ENCODE assay signal across 11 mouse cellular contexts in the genomic region with DNA sequence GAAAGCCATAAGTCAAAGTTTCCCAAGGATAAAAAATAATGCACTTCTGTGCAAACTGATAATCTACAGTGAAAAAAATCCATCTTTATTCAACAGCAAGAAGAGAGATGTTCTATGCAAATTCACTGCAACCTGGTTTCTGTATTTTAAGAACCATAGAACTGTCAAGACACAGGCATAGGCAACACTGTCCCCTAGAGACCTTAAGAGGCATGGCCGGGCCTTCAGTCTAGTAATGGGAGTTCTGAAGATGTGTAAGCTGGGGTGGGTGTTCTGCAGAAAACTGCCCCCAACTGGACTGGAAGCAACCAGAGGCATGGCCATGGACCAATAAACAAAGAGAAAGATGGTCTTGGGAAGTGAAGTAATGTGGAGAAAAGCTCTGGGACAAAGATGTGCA.
DNase-seq lines count a peak whose midpoint lies in the region; ATAC-seq lines count a peak whose summit lies in the region.
"Had no signal": no experiment of that assay in that cellular context is flagged by ENCODE, and none has a peak within 500 bp of the region (broad histone marks: within the 10 kb centered on the region; RNA-seq: fewer than 3 reads in every experiment).

No protein-coding gene starts in this region.

- peaks cover 21% of the 10 kb centered on the region for H3K36me3 ChIP-seq in heart, embryonic 12.5 days
- peaks cover 29% of the 10 kb centered on the region for H3K36me3 ChIP-seq in midbrain, embryonic 12.5 days
- H3K36me3 ChIP-seq in midbrain, embryonic 10.5 days = peaks cover 60% of the 10 kb centered on the region

- H3K27ac ChIP-seq in heart, embryonic 12.5 days (ENCODE audit: poor library complexity, severe bottlenecking) = peak overlapping the region; percentile 53
- H3K27ac ChIP-seq in midbrain, embryonic 12.5 days (replicated peaks) = no peak overlapping the region
- H3K27ac ChIP-seq in midbrain, embryonic 10.5 days (replicated peaks) = no peak overlapping the region
- H3K27ac ChIP-seq: forebrain, embryonic 13.5 days; hindbrain, embryonic 10.5 days; lung, embryonic 15.5 days had no signal

- no peak overlapping the region for H3K4me3 ChIP-seq in heart, embryonic 12.5 days
- no peak overlapping the region for H3K4me3 ChIP-seq in midbrain, embryonic 12.5 days
- H3K4me3 ChIP-seq in midbrain, embryonic 10.5 days = no peak overlapping the region
- H3K4me3 ChIP-seq: forebrain, embryonic 13.5 days; hindbrain, embryonic 10.5 days; lung, embryonic 15.5 days had no signal

- peaks cover 48% of the 10 kb centered on the region for H3K4me1 ChIP-seq in heart, embryonic 12.5 days (replicated peaks)
- H3K4me1 ChIP-seq in midbrain, embryonic 12.5 days = no peaks in the 10 kb centered on the region
- H3K4me1 ChIP-seq in midbrain, embryonic 10.5 days = peaks cover 7% of the 10 kb centered on the region; the same call in 1 of the 2 replicates
- H3K4me1 ChIP-seq: forebrain, embryonic 13.5 days had no signal

- WGBS in heart, embryonic 12.5 days = 76% methylated on average over 1 of the region's 1 CpGs
- WGBS in midbrain, embryonic 12.5 days = 85% methylated on average over 1 of the region's 1 CpGs
- WGBS in midbrain, embryonic 10.5 days = 92% methylated on average over 1 of the region's 1 CpGs

- DNase-seq in heart, postnatal 25 days (ENCODE audit: low spot score) = no peak
- DNase-seq in midbrain, embryonic 10.5 days (ENCODE audit: low spot score) = no peak
- DNase-seq in cerebellum, postnatal 36 days = peak; percentile 41 to 43
- peak; percentile 65 for DNase-seq in thymus, postnatal 4 days
- DNase-seq in embryo, embryonic 10 days (ENCODE audit: low spot score) = no peak
- DNase-seq: right cerebral cortex, postnatal 25 days had no signal

- H3K27me3 ChIP-seq in heart, embryonic 12.5 days (replicated peaks) = no peaks in the 10 kb centered on the region
- H3K27me3 ChIP-seq in midbrain, embryonic 12.5 days = no peaks in the 10 kb centered on the region
- no peaks in the 10 kb centered on the region for H3K27me3 ChIP-seq in midbrain, embryonic 10.5 days (ENCODE audit: low read depth, poor library complexity, severe bottlenecking)
- H3K27me3 ChIP-seq: forebrain, embryonic 13.5 days; lung, embryonic 15.5 days had no signal

- ATAC-seq in heart, embryonic 12.5 days (ENCODE audit: insufficient number of reproducible peaks, low FRiP score) = no peak
- ATAC-seq in midbrain, embryonic 12.5 days (ENCODE audit: low FRiP score, low read depth) = 0 out of 2 replicates have a peak, but pooled peaks have one; percentile 2
- ATAC-seq: forebrain, embryonic 13.5 days had no signal

- no peak overlapping the region for H3K4me2 ChIP-seq in heart, embryonic 12.5 days
- no peak overlapping the region for H3K4me2 ChIP-seq in midbrain, embryonic 12.5 days (replicated peaks)
- H3K4me2 ChIP-seq: forebrain, embryonic 13.5 days; lung, embryonic 15.5 days had no signal

- intact Hi-C loops in heart, postnatal 25 days (cut with DNase I) = loop anchor here (10.0 kb wide), 1 partner anchor 325 kb away; no protein-coding TSS in a partner anchor

- H3K9me3 ChIP-seq in heart, embryonic 12.5 days (replicated peaks) = no peaks in the 10 kb centered on the region
- H3K9me3 ChIP-seq in midbrain, embryonic 12.5 days = no peaks in the 10 kb centered on the region
- no peaks in the 10 kb centered on the region for H3K9me3 ChIP-seq in midbrain, embryonic 10.5 days (replicated peaks)
- H3K9me3 ChIP-seq: forebrain, embryonic 13.5 days; hindbrain, embryonic 10.5 days; lung, embryonic 15.5 days had no signal

- no peak overlapping the region for H3K9ac ChIP-seq in heart, embryonic 12.5 days
- no peak overlapping the region for H3K9ac ChIP-seq in midbrain, embryonic 12.5 days (replicated peaks)
- H3K9ac ChIP-seq: forebrain, embryonic 13.5 days; lung, embryonic 15.5 days had no signal

Comparison
In these comparisons a context has a peak if more than half of its experiments do, and no peak if none do; other contexts are left out.
1. DNase-seq: peak in cerebellum, postnatal 36 days (2 of 2) and thymus, postnatal 4 days (single experiment); none in heart, postnatal 25 days (single experiment), midbrain, embryonic 10.5 days (single experiment) and embryo, embryonic 10 days (single experiment).